Mouse (Mus musculus) spleen, postnatal 36 days (tissue): ENCODE measurements around the gene Kcnj6.

Source experiments
- DNase-seq, 2 experiments: peaks; one replicate each; pipeline ENCODE4 v3.0.0; 2022; ENCODE audit warnings: low spot score in 2 of 2, mixed read lengths in 1 of 2

Kcnj6 gene

GRCm38 (mm10) chr16:94718919-94719318 is 278.6 kb downstream of the Kcnj6 start:
- DNase-seq, result no peak

DNA sequence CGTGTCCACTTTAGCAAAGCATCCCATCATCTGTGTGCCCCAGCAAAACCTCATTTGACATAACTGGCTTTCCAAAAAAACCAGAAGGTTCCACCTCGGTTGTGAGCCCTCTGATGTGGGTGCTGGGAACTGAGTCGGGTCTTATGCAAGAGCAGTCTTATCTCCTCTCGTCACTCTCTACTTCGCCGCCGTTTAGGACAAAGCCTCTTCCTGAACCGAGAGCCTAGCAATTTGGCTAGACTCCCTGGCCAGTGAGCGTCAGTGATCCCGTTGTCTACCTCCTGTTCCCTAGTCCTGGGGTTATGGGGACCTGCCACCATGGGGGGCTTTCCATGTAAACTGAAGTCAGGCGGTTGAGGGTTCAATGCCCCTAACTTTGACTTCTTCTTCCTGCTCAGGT is 280.4 kb downstream of the Kcnj6 start:
- no peak for DNase-seq

- no peak for DNase-seq
Measured at GRCm38 (mm10) chr16:94714483-94714882, 283.0 kb downstream of the Kcnj6 start.

- DNase-seq, result peak; percentile 52 to 63
Measured at GRCm38 (mm10) chr16:94713480-94714094, 283.9 kb downstream of the Kcnj6 start.

DNA sequence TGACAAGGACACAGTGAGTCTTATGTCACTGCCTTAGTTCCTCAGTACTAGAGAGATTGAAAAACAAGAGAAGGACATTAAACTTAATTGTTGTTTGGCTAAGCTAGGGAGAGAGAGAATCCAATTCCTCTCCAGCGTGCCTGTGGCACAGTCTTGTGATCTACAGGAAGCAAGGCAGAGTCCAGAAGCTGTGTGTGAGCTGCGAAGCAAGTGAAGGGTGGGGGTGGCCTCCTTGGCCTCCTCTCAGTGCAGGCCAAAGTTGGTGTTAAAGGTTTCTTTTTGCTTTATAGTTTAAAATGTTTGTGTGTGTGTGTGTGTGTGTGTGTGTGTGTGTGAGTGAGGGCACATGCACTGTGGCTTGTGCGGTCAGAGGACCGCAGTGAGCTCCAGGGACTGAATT is 295.5 kb downstream of the Kcnj6 start:
- no peak for DNase-seq

DNA sequence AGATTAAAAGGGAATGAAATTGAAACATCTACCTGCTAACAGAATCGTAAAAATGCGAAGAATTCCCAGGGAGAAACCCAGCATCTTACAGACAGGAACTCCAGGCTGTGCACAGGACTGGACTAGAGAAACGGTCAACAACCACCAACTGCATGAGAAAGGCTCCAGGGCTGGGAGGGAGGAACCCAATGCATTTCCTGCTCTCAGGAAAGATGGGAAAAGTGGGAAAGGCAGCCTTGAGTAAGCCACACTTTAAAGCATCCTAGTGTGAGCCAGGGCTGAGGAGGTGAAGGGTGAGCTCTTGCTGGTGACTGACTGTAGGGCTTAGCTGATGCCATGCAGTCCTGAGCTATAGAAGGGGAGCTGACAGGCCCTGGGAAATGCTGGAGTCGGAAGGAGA is 296.4 kb downstream of the Kcnj6 start:
- no peak for DNase-seq
